Mouse (Mus musculus): ENCODE measurements around the gene Nkx3-2.

Nkx3-2 gene

DNA sequence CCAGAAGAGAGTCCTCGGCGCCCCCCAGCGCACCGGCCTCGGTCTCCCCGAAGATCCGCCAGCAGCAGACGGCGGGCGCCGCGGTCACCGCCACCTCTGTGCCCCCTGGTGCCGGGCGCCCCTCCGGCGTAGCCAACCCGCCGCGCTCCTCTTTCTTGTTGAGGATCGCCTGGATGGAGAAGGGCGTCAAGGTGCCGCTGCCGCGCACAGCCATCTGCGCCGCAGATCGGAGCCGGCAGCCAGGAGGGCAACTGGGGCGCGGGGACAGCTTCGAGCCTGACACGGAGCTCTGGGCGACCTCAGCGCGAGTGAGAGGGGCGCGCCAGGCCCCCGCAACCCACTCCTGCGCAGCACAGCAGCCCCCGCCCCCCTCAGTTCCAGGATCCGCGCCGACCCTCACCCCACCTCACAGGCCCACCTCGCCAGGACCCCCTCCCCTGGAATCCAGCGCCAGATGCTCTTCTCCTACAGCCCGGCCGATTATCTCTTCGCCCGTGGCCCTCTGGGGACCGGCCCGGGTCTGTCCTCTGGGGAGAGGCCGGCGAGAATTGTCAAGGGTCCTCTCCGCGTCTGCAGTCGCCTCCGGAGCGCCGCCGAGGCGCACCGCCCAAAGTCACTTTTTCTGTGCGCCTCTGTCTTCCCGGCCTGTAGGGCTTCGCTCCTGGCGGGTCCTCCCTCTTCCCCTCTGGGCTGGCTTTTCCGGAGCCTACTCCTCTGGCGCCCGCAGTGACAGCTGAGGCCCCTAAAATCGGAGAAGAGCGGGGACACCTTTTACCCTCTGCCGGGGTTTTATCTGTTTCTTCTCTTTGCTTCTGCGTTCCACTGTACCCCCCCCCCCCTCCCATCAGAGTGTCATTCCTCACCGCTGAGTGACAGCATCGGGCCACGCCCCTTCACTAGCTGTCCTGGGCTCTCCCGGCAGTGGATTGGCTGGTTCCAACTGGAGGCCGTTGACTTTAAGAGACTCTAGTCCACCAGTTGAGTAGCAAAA, at the start of gene Nkx3-2:
TSS of gene Nkx3-2 (minus strand) at position 771 of the 991 bp plus-strand sequence.
- DNase-seq (ENCODE audit: low spot score in 2 of 2): peak in 1 of 2 experiments; percentile 33

DNA sequence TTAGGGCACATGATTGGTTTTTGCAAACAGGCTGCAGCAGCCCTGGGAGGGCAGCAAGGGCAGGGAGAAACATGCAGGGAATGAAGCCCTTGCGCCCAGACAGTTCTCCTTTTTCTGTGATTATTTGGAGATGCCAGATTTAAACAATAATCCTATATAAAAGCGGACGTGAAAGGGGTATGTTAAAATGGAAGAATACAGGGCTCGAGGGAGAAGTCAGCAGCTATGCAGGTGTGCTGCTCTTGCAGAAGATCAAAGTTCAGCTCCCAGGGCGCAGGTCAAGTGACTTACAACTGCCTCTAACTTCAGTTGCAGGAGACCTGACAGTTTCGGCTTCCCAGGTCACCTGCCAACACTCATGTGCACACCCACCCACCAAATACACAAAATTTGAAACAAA, 48.2 kb upstream of the Nkx3-2 start:
- DNase-seq (ENCODE audit: low spot score in 2 of 2): no peak

DNA sequence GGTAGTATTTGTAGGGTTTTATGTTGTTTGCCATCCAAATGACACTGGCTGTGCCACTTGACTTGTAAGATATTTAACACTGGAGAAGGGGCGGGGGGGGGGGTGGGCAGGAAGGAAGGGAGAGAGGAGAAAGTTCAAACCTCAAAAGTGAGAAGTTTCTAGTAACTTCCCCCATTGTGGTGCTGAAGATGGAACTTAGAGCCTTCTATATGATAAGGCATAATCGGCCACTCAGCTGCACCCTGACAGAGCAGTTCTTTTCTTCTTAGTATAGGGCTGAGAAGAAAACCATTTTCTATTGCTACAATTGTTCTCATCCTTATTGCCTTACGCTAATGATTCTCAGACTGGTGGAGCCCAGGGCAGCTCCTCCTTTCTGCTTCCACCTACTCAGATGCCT, 47.0 kb upstream of the Nkx3-2 start:
- DNase-seq (ENCODE audit: low spot score in 2 of 2): no peak

DNA sequence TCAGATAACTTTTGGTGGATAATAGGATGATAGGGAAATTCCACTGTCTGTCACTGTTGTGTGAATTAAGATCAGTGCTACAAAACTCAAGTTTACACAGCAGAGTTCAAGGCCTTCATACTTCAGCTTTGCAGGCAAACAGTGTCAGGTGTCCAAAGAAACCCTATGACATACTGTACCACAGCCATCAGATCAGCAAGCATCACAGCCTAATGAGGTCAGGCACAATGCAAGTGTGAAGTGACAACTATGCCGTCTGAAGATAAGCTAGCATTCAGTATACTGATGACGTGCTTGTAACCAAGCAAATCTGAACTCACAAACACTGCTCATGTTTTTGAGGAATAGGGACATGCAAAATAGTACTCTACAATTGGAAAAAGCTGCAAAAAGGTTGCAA, 43.1 kb upstream of the Nkx3-2 start:
- no peak for DNase-seq (ENCODE audit: low spot score in 2 of 2)

DNA sequence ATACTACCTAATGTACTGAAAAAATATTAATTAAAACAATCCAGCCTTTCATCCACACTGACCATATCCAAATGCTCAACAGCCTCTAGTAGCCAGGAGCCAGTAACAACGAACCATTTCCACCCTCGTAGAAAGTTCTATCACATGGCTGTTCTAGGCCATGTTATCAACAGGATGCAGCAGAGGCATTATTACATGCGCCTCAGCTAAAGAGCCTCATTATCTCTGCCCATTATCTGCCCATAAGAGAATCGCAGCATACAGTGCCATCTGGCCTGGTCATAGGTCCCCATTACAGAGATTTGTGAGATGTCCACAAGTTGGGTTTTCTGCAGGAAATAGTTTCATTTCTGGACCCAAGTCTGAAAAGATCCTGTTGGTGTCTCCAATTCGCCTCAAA, 41.9 kb upstream of the Nkx3-2 start:
- DNase-seq (ENCODE audit: low spot score in 2 of 2): no peak

DNA sequence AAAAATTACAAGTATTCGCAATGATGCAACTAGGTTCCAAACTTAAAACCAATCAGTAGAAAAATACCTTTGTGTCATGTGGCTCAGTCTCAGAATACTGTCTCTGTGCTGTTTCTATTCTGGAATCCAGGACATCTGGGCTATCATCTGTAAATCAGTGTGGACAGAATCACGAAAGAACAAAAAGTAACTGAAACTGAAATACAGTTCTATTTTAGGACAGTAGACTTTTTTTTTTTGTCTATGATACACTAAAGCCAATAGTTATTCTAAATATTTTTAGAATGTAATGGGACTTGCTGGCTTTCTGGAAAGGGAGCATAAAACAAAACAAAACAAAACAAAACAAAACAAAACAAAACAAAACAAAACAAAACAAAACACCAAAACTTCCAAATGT, 40.8 kb upstream of the Nkx3-2 start:
- DNase-seq (ENCODE audit: low spot score in 2 of 2): no peak

DNA sequence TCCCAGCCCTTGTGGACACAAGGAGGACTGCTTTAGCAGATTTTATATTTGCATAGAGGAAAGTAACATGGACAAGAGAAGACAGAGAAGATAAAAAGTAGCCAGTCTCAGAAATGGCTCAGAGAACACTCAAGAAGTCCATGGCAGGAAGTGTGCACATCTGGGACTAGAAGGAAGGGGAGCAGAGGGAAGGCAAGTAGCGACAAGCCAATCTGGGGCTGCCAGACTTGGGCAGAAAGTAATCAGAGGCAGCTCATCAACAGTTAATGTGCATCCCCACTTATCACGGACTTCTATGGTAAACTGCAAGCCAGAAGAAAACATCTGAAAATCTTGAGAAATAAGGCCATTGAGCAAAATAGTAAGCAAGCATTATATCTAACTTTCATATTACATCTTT, 40.3 kb upstream of the Nkx3-2 start:
- no peak for DNase-seq (ENCODE audit: low spot score in 2 of 2)

DNA sequence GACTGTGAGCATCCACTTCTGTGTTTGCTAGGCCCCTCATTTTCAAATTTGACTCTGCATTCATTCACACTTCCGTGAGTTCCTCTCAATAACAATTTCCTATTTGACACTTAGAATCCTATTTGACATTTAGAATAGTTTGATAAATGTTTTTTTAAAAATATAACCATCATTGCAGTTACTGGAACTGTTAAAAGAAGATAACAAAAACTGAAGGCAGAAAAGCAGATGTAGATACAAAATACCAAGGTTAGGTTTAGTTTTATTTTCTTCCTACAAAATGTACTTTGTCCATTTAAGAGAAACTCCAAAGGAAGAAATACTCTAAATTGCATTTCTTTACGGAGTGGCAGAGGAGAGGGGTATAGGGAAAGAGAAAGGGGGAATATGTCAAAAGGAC, 37.3 kb upstream of the Nkx3-2 start:
- DNase-seq (ENCODE audit: low spot score in 2 of 2): no peak

DNA sequence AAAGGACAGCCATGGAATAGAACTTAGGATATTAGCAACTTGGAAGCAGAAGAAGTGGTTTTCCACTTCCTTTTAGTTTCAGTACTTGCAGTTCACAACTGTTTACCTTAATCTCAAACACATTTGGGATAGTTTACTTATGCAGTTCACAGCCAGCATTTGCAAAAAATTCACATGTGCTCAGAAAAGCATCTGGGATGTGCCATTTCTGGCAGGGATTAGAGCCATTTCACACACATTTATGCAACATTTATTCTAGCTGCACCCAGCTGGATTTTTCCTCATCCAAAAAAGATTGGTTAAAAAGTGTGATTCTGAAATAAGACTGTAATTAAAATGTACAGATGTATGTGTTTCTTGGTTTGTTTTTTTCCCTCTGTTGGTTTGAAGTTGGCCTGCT, 30.1 kb upstream of the Nkx3-2 start:
- DNase-seq (ENCODE audit: low spot score in 2 of 2): no peak

DNA sequence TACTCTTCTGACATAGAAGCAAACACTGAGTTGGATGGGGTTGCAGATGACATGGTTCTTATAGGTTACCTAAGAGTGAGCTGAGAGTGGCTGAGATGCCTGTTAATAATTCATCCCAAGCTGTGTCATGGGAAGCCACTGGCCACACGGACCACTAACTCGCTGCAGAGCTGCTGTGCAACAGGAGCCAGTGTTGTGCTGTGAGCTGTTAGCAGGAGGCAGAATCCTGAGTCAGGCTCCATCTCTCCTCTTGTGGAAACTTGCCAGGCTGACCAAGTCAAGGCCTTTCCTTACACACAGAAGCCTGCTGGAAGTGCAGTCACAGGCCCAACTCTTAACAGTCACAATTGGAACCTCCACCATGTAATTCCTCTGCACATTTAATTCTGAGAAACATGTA, 26.2 kb upstream of the Nkx3-2 start:
- no peak for DNase-seq (ENCODE audit: low spot score in 2 of 2)

DNA sequence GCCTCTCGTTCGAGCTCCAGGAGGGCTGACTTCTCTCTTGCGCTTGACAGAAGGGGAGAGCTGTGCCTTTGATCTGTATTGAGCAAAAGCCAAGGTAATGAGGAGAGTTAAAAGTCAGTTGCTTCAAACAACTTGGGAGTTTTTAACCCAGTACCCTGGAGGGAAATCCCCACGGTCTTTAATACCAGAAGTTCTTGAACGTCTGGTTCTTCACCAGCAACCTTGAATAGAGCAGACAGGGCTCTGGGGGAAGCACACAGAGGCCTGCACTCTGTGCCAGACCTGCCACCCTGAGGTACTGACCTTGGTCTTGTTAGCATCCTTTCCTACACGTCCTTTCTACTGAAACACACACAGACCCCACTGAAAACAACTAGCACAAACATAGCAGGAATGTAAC, 24.6 kb upstream of the Nkx3-2 start:
- DNase-seq (ENCODE audit: low spot score in 2 of 2): no peak

DNA sequence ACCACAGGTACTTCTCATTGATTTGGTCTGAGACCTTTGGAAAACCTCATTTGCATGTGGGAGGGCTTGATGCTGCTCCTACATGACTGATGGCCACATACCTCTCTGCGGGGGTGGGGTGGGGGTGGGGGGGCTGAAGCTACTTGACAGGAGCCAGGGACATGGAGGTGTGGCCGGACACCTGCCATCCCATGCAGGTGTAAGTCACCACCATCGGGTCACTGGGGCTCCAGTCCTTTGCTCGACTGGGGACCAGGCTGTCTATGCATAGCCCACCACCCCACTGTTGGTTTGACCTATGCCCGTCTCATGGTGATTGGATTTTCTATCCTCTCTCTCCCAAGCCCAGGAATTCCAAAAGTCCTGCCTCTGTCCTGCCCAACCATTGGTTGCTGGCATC, 17.6 kb upstream of the Nkx3-2 start:
- DNase-seq (ENCODE audit: low spot score in 2 of 2): no peak

DNA sequence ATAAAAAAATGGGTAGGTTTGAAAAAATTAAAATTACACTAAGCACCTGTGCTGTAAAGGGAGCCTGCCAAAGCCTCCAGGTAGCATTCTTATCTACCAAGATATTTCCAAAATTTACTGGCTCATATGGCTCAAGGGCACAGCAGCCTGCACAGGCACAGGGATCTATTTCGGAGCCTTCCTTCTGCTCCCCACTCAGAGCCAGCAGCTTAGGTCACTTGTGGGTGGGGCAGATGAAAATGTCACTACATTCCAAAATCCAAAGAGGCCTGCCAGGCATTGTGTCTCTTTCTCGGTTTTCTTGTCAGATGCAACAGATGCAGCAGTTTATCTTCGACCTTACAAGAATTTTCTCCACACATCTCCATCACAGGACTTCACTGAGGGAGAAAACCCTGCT, 15.7 kb upstream of the Nkx3-2 start:
- DNase-seq (ENCODE audit: low spot score in 2 of 2): no peak

DNA sequence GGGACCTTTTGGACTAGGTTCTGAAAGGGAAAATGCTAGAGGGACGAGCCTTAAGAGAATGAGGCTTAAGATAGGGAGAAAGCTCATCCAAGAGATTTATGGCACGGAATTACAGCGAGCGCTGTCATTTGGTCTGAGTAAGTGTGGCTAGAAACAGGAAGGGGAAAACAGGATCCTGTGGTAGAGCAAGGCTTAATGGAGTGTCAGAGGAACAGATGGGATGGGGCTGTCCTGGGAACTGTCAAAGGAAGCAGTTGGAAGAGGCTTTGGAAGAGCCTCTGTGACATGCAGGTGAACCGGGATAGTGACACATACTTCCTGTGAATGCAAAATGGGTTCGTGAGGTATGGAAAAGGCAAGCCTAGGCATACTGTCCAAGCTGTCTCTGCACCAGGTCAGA, 11.4 kb upstream of the Nkx3-2 start:
- no peak for DNase-seq (ENCODE audit: low spot score in 2 of 2)

DNA sequence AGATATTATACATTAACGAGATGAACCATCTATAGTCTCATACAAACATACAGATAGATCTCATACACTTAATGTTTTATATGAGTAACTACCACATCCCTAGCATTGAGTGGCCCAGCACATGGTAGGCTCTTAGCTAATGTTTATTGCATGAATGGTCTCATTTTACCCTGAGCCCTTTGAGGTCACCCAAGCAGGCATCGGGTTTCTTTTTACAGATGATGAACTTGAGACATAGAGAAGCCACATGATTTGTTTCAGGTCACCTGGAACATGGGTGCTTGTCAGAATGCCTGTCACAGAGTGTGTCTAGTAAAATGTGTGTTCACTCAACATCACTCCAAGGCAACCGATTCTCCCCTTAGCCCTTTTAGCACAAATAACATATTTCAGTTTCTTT, 11.0 kb upstream of the Nkx3-2 start:
- DNase-seq (ENCODE audit: low spot score in 2 of 2): no peak

DNA sequence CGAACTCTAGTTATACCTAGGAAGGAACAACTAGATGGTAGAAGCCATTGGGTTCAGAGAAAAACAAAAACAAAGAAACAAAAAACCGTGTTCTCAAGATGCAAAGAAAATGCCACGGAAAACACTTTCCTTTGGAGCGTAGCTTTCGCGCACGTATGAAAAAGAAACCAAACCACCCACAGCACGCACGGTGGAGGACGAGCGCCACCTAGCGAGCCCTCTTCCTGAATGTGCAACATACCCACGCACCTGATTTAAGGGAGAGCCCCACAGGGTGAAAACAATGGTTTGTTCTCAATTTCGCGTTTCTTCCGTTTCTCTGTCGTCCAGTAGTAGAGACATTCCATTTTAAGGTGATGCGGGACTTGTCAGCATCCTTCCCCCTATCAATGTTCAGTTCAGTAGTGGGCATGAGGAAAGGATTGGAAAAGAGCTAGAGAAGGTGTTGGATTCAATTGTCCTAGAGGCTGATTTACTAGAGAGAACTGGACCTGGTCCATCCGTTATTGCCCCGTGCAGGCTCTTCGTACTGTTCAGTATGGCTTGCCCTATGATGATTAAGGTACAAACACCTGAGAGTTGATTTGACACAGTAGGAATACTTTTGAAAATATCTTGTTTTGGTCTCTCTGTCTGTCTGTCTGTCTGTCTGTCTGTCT, 4.2 kb upstream of the Nkx3-2 start:
- DNase-seq (ENCODE audit: low spot score in 2 of 2): peak; percentile 72 to 90

DNA sequence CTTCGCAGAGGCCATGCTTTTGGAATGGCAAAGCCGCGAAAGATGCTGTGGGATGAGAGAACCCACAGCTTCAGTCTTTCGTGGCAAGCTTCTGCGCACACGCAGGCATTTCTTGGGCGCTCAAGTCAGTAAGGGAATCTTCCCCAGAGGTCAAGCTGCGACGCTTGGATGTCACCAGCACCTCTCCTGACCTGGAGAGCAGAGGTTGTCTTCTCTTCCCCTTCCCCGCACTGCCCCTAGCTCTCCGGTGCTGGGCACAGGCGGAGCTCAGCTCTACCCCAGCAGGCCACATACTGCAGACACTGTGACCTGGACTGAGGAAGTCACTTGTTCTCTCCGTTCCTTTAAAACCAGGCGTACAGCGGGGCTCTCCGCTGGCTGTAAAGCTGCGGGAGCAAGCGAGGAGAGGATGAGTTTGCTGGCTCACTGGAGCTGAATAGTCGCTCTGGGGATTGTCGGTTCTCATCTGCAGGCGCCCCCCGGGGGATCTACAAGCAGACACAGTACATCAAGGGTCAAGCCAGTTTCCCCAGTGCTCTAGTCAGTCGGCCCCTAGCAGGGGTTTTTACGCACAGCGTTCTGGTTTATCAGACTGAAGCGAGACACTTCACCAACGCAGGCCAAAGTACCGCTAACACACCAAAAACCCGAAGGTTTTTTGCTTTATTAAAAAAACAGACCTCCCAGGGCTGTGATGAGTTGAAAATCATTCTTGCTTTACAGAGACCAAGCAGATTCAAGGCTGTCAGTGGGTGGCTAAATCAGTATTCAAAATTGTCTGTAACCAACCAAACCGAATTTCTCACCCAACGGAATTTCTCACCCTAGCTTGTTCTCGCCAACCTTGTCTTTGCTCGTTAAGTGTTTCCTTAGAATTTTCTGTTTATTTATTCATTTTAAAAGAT, 3.2 kb upstream of the Nkx3-2 start:
- DNase-seq (ENCODE audit: low spot score in 2 of 2): no peak

DNA sequence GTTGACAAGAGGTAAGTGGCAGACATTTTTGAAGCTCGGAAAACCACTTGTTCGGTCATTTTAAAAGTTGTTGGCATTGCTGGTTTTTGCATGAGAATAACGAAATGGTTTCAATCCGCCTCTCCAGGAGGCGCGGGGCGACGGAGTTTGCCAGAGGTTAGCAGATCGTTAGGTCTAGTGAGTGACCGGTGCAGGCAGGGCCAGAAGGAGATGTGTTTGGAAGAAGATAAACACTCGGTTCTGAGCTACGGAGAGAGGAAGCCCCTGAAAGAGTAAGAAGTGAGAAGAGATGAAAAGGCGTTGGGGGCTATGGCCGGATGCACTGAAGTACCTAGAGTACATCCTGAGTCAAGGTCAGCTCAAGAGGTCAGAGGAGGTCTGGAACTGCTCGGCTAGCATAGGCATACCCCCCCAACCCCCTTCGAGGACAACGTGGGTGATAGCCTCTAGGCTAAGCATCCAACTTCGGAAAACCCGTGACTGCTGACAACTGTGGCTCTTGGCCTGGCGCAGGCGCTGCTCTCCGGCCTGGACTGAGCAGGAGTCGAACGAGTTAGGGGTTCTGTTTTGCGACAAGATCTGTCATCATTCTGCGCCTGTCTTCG, 2.2 kb upstream of the Nkx3-2 start:
- no peak for DNase-seq (ENCODE audit: low spot score in 2 of 2)

DNA sequence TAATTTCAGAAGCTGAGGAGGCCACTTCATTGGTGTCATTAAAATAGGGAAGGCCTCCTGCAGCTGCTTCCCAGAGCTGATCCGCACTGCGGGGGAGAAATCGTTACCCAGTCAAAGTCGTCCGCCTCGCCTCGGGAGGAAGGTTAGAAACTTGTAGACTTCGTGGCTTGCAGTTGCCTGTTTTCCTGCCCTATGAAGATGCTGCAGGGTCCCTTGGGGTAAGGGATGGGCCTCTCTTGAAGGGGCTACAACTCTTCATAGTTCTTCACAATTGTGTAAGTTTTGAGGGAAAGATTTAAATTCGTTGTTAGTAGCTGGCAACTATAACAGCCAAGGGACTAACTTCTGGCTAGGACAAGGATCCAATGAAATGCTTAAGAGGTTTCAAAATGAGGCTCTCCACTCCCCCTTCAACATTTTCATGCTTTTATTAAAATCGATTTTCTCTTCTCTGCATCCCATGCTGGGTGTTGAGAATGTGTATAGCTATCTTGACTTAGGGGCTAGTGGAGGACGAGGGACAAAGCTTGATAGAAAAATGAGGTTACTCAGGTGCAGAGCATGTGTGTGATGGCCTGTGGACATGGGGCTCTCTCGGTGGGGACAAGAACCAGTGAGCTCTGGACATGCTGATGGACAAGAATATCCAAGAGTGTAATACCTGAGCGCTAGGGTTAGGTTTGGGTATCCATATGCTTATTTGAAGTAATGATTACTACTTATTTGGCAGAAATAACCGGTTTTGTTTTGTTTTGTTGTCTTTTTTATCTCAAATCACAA, 1.5 kb upstream of the Nkx3-2 start:
- no peak for DNase-seq (ENCODE audit: low spot score in 2 of 2)

DNA sequence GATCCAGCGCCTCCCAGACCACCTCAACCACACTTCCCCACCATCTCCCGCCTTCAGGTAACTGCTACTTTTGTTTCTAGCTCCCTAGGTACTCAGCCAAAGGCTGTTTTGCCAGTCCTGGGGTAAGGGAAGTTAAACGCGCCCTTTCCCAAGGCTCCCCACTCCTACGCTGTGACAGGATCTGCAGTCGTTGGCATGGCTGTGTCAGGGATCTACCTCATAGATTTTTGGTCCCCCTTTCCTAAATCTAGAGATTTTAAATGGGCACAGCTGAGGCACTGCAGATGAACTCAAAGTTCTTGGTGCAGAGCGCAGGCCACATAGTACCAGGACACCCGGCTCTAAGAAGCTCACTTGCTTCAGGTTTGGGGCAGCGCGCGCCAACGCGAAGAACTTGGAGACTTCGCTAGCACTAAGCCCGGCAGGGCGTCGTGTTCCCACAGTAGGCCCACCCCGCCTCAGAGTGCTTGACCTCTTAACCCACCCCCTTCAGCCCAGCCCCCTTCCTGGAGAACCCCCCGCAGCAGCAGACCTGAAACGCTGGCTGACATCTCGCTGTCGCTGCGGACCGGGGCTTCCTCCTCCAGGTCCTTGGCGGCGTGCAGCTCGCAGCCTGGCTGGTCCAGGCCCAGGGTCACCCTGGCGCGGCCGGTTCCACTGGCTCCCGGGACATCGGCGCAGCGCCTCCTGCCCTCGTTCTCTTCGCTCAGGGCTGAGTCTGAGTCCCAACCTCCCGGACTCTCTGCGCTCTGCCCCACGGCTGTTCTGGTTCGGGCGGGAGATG, 1.2 kb downstream of the Nkx3-2 start:
- DNase-seq (ENCODE audit: low spot score in 2 of 2): no peak

All from spleen, postnatal 10 days (tissue).